Mouse (Mus musculus): ENCODE data around the gene Aff3.

DNA sequence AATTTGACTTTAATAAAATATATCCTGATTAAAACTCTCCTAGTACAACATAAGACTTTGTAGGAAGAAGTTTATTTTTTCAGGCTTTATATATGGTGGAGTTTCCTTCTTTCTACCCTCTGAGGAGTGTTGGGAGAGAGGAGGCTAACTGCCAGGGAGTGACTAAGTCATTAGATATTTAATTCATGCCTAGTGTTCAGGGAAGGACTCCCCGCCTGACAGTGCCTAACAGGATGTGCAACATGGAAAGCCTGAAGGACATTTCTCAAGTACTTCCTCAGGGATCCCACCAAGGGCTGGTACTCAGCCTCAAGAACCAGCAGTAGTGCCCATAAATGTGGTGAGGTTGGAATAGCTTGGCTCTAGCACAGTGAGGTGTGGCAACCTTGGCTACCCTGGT is 378.2 kb downstream of the Aff3 start:
- no peak for TF ChIP-seq CTCF (conservative IDR thresholded peaks at IDR 0.05; ENCODE audit: insufficient read depth, insufficient read length, low read depth, low read length)
- TF ChIP-seq POLR2A (IDR thresholded peaks at IDR 0.05; ENCODE audit: low read depth, low read length) = no peak
